Mouse (Mus musculus) brain, adult 10 weeks (tissue): ENCODE results near the gene Olfr450. TPM values are rescaled to one million over a fixed set of nuclear protein-coding genes. Genes with fewer than 3 reads are reported as not detected.

Experiments used
- polyA plus RNA-seq: library from polyadenylated mRNA; stranded (reverse); fragments of 350-450 nt; fragmentation: Illumina TruSeq; extraction: RNeasy Lipid Tissue Mini Kit (QIAGEN cat#74804); gene quantifications from one replicate; pipeline ENCODE4 v1.2.3, GENCODE M21; 2015; ENCODE audit warnings: low read depth, low replicate concordance

Olfr450 gene
- polyA plus RNA-seq: not detected

GRCm38 (mm10) chr6:42811639-42812038, at the start of gene Olfr450:
Gene Olfr450 (plus strand): TSS chr6:42811939.

GRCm38 (mm10) chr6:42784793-42785192, 26.9 kb upstream of the Olfr450 start, which contains the start of gene Olfr452:
Gene Olfr452 (plus strand): TSS chr6:42785093.

GRCm38 (mm10) chr6:42834084-42834483, 22.3 kb downstream of the Olfr450 start, which contains the start of gene Olfr449:
Gene Olfr449 (plus strand): TSS chr6:42834384.

Other genes with a start within 250 kb of the Olfr450 start
- gene Tcaf3, start 214.2 kb upstream of the Olfr450 start, polyA plus RNA-seq: not detected
- 0.55 TPM for gene Tcaf2, start 166.7 kb upstream of the Olfr450 start, polyA plus RNA-seq
- gene Tcaf1, start 101.9 kb upstream of the Olfr450 start, polyA plus RNA-seq: 151 TPM
- not detected for gene Olfr453, start 72.6 kb upstream of the Olfr450 start, polyA plus RNA-seq
- not detected for gene Olfr38, start 55.5 kb upstream of the Olfr450 start, polyA plus RNA-seq
- not detected for gene Olfr452, start 26.8 kb upstream of the Olfr450 start, polyA plus RNA-seq
- gene Olfr449, start 22.4 kb downstream of the Olfr450 start, polyA plus RNA-seq: not detected
- not detected for gene Olfr448, start 78.5 kb downstream of the Olfr450 start, polyA plus RNA-seq
- not detected for gene Olfr447, start 96.9 kb downstream of the Olfr450 start, polyA plus RNA-seq
- not detected for gene Olfr446, start 109.4 kb downstream of the Olfr450 start, polyA plus RNA-seq
- gene Olfr444, start 137.1 kb downstream of the Olfr450 start, polyA plus RNA-seq: not detected